Mouse (Mus musculus) G1E (cell line): ENCODE results near the gene Ppp1r18.

Experiments
- CTCF ChIP-seq: IDR thresholded peaks from 2 replicates; pipeline ENCODE4 v1.5.1; 2012; ENCODE audit warnings: low read depth, low read length, inconsistent platforms, mixed read lengths
- GATA1 ChIP-seq: IDR thresholded peaks from 2 replicates; pipeline ENCODE4 v1.6.1; 2012; ENCODE audit warnings: borderline replicate concordance, low read length, inconsistent platforms, mixed read lengths
- POLR2AphosphoS5 ChIP-seq: IDR thresholded peaks from 2 replicates; pipeline ENCODE4 v1.6.1; 2012; ENCODE audit warnings: low read depth, low read length, inconsistent platforms; ENCODE audit not compliant: insufficient replicate concordance

GRCm38 (mm10) chr17:35864832-35865353 is 500 bp upstream of the Ppp1r18 start:
- TF ChIP-seq CTCF = no peak
- no peak for TF ChIP-seq POLR2AphosphoS5
- no peak for TF ChIP-seq GATA1
